Mouse (Mus musculus): ENCODE data around the gene Klra4.

DNA sequence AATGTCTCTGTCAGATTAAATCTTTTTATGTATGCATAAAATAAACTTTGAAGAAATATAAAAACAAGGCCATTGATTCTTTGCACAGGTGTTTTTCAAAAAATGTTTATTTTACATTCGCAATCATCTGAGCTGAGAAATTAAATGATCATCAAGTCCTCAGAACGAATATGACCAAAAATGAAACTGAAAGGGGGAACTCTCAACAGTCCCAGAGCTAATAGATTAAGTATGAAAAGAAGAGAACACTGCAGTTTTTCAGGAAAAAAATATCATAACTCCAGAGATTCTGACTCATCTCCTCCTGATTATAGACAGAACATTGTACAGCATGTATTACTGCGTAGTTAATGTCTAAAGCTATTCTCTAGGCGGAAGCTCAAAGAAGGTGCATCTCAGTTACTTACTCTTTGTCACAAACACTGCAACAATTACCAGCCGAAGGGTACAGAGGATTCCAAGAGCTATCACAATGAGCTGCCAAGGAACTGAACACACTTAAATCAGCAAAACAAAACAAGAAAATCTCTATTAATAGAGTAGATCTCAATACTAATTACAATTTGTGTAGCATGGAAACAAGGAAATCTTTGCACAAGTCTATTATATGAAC is 25.4 kb upstream of the Klra4 start:
- TF ChIP-seq EP300 (IDR thresholded peaks at IDR 0.05; ENCODE audit: low read depth) (no peak), CTCF (IDR thresholded peaks at IDR 0.05; ENCODE audit: low read depth) (no peak)

All from liver, postnatal 0 days (tissue).